Mouse (Mus musculus) brain, embryonic 18.5 days (tissue): Measurements from ENCODE around the gene Adck1.

Source experiments
- DNase-seq: peaks from one replicate; pipeline ENCODE4 v3.0.0-alpha.2; 2012; ENCODE audit warnings: low read depth, low spot score

Gene Adck1

GRCm38 (mm10) chr12:88472832-88473231, 112.5 kb downstream of the Adck1 start:
- DNase-seq, result no peak

- no peak for DNase-seq
Measured at GRCm38 (mm10) chr12:88473796-88474195, 113.4 kb downstream of the Adck1 start.

DNA sequence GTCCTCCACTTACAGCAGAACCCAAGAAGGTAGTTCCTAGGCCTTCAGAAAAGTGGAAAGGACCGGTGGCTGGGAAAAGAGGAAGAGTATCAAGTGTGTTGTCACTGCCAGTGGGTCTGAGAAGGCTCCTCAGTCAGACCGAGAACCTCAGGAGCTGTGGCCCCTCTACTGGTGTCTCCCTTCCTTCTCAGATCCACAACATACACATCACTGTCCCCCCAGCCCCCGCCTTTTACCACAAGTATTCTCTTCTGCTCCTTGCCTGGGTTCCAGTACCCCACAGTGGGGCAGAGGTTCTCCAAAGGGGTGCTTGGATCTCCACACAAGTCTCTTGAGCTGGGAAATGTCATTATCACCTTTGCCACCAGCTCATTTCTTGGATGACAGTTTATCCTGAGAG, 115.5 kb downstream of the Adck1 start:
- no peak for DNase-seq

GRCm38 (mm10) chr12:88476702-88477101, 116.3 kb downstream of the Adck1 start:
- DNase-seq, result no peak

- no peak for DNase-seq
Measured at GRCm38 (mm10) chr12:88481657-88482056, 121.3 kb downstream of the Adck1 start.

DNA sequence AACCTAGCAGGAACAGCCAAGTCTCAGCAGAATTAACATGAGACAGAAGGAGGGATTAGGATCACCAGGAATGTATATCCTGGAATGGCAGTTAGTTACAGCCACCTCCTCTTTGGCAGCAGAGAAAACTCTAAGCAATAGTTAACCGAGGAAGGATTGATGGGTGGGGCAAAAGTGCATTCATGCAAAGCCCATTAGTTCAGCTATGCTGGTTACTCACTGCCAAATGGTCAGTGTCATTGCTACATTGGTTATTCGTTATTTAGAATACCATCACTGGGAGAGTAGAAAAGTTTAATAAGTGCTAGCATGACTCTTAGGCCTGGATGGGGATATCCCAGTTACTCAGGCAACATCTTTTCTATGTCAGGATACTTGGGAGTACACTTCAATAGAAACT, 130.5 kb downstream of the Adck1 start:
- no peak for DNase-seq
